Mouse (Mus musculus) bone marrow macrophage, adult 2 months (primary cell): ENCODE measurements around the gene Prmt8.

Experiments used
- CTCF ChIP-seq: IDR thresholded peaks from 2 replicates; pipeline ENCODE4 v1.5.1; 2012; ENCODE audit warnings: low read depth, mild to moderate bottlenecking, low read length, moderate library complexity
- POLR2A ChIP-seq: IDR thresholded peaks from 2 replicates; pipeline ENCODE4 v1.6.1; 2012; ENCODE audit warnings: mild to moderate bottlenecking, low read depth, low read length, borderline replicate concordance

- TF ChIP-seq POLR2A (no peak), CTCF (no peak)
These were observed 33.9 kb downstream of the Prmt8 start for GRCm38 (mm10) chr6:127735130-127735981.
